In genomic region chr2:56119368-56119767, GRCm38 (mm10) we compare ENCODE assay signal across 8 mouse cellular contexts.
DNase-seq lines count a peak whose midpoint lies in the region; ATAC-seq lines count a peak whose summit lies in the region.

No protein-coding gene starts in this region.

- 30% methylated on average over 6 of the region's 6 CpGs for WGBS in hindbrain, embryonic 11.5 days
- WGBS in hindbrain, embryonic 10.5 days = 37% methylated on average over 6 of the region's 6 CpGs
- WGBS in neural tube, embryonic 14.5 days = 29% methylated on average over 6 of the region's 6 CpGs

- no peak overlapping the region for H3K9ac ChIP-seq in hindbrain, embryonic 11.5 days (ENCODE audit: low read depth, low read length)
- no peak overlapping the region for H3K9ac ChIP-seq in neural tube, embryonic 14.5 days (replicated peaks; ENCODE audit: low read depth, low read length)

- no peaks in the 10 kb centered on the region for H3K27me3 ChIP-seq in hindbrain, embryonic 11.5 days (ENCODE audit: control insufficient read depth, insufficient read depth, low read length)
- H3K27me3 ChIP-seq in hindbrain, embryonic 10.5 days (ENCODE audit: insufficient read depth, poor library complexity, severe bottlenecking) = no peaks in the 10 kb centered on the region
- no peaks in the 10 kb centered on the region for H3K27me3 ChIP-seq in neural tube, embryonic 14.5 days (ENCODE audit: control insufficient read depth, insufficient read depth, low read length)

- no peaks in the 10 kb centered on the region for H3K36me3 ChIP-seq in hindbrain, embryonic 11.5 days (ENCODE audit: control insufficient read depth, insufficient read depth, low read length)
- H3K36me3 ChIP-seq in hindbrain, embryonic 10.5 days = no peaks in the 10 kb centered on the region
- no peaks in the 10 kb centered on the region for H3K36me3 ChIP-seq in neural tube, embryonic 14.5 days (ENCODE audit: control insufficient read depth, insufficient read depth, low read length)

- H3K4me3 ChIP-seq in hindbrain, embryonic 11.5 days (ENCODE audit: low read depth, low read length) = no peak overlapping the region
- H3K4me3 ChIP-seq in hindbrain, embryonic 10.5 days = no peak overlapping the region
- H3K4me3 ChIP-seq in neural tube, embryonic 14.5 days (ENCODE audit: low read depth, low read length) = no peak overlapping the region

- H3K9me3 ChIP-seq in hindbrain, embryonic 11.5 days (ENCODE audit: control insufficient read depth, low read length) = no peaks in the 10 kb centered on the region
- no peaks in the 10 kb centered on the region for H3K9me3 ChIP-seq in hindbrain, embryonic 10.5 days
- no peaks in the 10 kb centered on the region for H3K9me3 ChIP-seq in neural tube, embryonic 14.5 days (ENCODE audit: control insufficient read depth, low read length)

- ATAC-seq in hindbrain, embryonic 11.5 days (ENCODE audit: low FRiP score) = 0 out of 2 replicates have a peak, but pooled peaks have one; percentile 45
- ATAC-seq in hematopoietic stem cell, adult 5-6 weeks (replicated peaks in 1 of 2; ENCODE audit: insufficient read depth in 1 of 2, low FRiP score in 2 of 2, low TSS enrichment in 1 of 2, low read depth in 1 of 2, poor library complexity in 2 of 2, severe bottlenecking in 2 of 2) = peak; percentile 59 to 65; a peak in 2 of 4 replicates
- peak; percentile 65 for ATAC-seq in neural tube, embryonic 14.5 days (ENCODE audit: low read depth)

- H3K4me2 ChIP-seq in hindbrain, embryonic 11.5 days (replicated peaks; ENCODE audit: low read depth, low read length) = no peak overlapping the region
- H3K4me2 ChIP-seq in neural tube, embryonic 14.5 days (ENCODE audit: low read depth, low read length) = no peak overlapping the region; the same call in 1 of the 2 replicates

- H3K27ac ChIP-seq in hindbrain, embryonic 11.5 days (ENCODE audit: low read depth, low read length) = no peak overlapping the region
- no peak overlapping the region for H3K27ac ChIP-seq in hindbrain, embryonic 10.5 days
- no peak overlapping the region for H3K27ac ChIP-seq in neural tube, embryonic 14.5 days (ENCODE audit: low read depth, low read length)

- H3K4me1 ChIP-seq in hindbrain, embryonic 11.5 days (replicated peaks; ENCODE audit: control insufficient read depth, insufficient read depth, low read length) = no peaks in the 10 kb centered on the region
- H3K4me1 ChIP-seq in hindbrain, embryonic 10.5 days (replicated peaks) = no peaks in the 10 kb centered on the region
- H3K4me1 ChIP-seq in neural tube, embryonic 14.5 days (ENCODE audit: control insufficient read depth, insufficient read depth, low read length) = no peaks in the 10 kb centered on the region

- DNase-seq in hindbrain, embryonic 11.5 days (ENCODE audit: low spot score) = peak; percentile 65
- no peak for DNase-seq in hindbrain, embryonic 10.5 days (ENCODE audit: low spot score)
- DNase-seq in CD4-positive helper T cell, adult 2 months (ENCODE audit: low read depth, low spot score) = peak; percentile 4
- peak; percentile 4 for DNase-seq in c-Kit-positive CD71-positive TER-119-negative erythroid progenitor cells, embryonic 14.5 days (ENCODE audit: low read depth)
- no peak for DNase-seq in yolk sac, embryonic 10.5 days (ENCODE audit: low spot score)
- DNase-seq in spleen, postnatal 14 days (ENCODE audit: low spot score in 2 of 2) = no peak

Comparison
In these comparisons a context has a peak if more than half of its experiments do, and no peak if none do; other contexts are left out.
1. DNase-seq: peak in hindbrain, embryonic 11.5 days (single experiment), CD4-positive helper T cell, adult 2 months (single experiment) and c-Kit-positive CD71-positive TER-119-negative erythroid progenitor cells, embryonic 14.5 days (single experiment); none in hindbrain, embryonic 10.5 days (single experiment), yolk sac, embryonic 10.5 days (single experiment) and spleen, postnatal 14 days (0 of 2).
2. Peak in every context shown above with its lines, with median percentiles within 50 percentile points of each other: ATAC-seq.